Mouse (Mus musculus): ENCODE data around the gene Edil3. TPM values are rescaled to one million over a fixed set of nuclear protein-coding genes. Genes with fewer than 3 reads are reported as not detected.
A peak's percentile ranks its signal among the peaks of the same experiment; 100 is the strongest.

Gene Edil3
- polyA plus RNA-seq, 1 experiment = 42.6 TPM

DNA sequence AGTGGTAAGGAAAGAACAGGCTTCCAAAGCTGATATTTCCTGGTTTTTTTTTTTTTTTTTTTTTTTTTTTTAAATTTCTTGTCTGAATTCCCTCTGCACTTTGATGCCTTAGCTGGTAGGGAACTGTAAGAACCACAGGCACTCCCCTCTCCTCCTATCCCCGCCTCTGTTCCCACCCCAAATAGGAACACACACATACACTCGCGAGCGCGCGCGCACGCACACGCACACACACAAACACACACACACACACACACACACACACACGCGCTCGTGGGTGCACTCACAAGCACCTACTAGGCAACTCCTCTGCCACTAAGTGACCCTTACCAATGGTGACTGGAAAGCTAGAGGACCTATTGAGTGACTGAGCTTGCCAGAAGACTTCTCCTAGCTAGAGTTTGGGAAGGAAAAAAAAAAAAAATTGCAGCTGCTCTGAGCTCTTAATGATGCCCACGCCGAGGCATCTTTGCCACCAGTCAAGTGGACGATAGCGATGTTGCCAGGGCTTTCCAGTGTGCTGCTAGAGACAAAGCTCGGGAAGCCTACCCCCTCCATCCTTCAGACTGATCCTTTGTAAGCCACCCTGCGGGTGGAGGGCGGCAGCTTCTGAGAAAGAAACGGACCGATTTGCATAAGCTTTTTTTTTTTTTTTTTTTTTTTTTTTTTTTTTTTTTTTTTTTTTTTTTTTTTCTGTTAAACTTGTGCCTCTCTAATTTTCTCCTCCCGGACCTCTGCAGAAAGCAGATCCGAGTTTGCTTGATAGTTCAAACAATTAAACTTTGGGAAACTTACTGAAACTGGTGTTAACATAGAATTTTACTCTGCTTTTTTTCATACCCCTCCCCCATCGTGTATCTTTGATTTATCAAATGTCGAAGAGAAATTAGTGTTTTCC, 2.5 kb downstream of the Edil3 start:
- H3K27ac ChIP-seq (ENCODE audit: insufficient read depth, low read length) = peak overlapping the region; percentile 16; the same call in 1 of the 2 replicates
- peak overlapping the region; percentile 65 for H3K4me3 ChIP-seq (ENCODE audit: insufficient read depth, low read length)
- TF ChIP-seq CTCF (IDR thresholded peaks at IDR 0.05; ENCODE audit: borderline replicate concordance, insufficient read depth, low read length) (no peak), POLR2A (IDR thresholded peaks at IDR 0.05; ENCODE audit: low read depth, low read length) (peak; percentile 38)
- H3K4me1 ChIP-seq (ENCODE audit: control insufficient read depth, insufficient read depth, low read length) = peaks cover 12% of the 10 kb centered on the region

DNA sequence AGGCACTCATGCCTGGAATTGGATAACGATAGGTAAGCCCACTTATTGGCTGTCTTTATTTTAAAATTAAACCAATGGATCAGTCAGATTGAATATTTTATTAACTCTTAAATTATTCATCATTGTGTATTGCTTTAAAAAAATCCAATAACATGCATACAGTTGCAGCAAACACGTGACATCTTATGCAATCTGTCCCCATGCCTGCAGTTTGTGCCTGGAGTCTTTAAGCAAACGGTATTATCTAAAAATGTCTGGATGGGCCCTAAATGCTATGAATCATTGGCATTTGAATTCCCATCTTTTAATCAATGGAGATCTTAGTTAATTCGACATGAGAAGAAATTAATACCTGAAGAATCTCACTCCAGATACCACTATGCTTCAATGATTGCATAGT, 3.2 kb downstream of the Edil3 start:
- Histone ChIP-seq H3K4me3 (ENCODE audit: insufficient read depth, low read length) (peak overlapping the region; percentile 65; the same call in 1 of the 2 replicates), H3K4me1 (ENCODE audit: control insufficient read depth, insufficient read depth, low read length) (peaks cover 12% of the 10 kb centered on the region), H3K27ac (ENCODE audit: insufficient read depth, low read length) (no peak overlapping the region)
- no peak for TF ChIP-seq POLR2A (IDR thresholded peaks at IDR 0.05; ENCODE audit: low read depth, low read length)
- TF ChIP-seq CTCF (IDR thresholded peaks at IDR 0.05; ENCODE audit: borderline replicate concordance, insufficient read depth, low read length) = no peak

DNA sequence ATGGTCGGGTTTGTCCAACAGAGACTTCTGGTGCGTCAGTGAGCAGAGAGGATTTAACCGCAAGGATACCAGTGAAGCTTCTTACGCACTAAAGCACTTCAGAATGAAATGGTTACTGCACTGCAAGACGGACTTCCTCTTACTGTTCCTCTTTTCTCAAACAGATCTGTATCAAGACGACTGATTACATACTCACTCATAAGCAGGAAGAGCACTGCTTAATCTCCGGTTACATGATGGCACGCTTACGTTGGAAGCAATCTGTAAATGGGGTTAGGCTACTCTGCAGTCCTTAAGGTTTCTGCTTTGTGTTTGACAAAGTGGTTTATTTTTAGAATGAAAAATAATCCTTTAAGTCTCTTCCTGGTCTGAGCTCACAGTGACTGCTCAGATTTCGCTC, 7.1 kb downstream of the Edil3 start:
- Histone ChIP-seq H3K27ac (ENCODE audit: insufficient read depth, low read length) (no peak overlapping the region), H3K4me3 (ENCODE audit: insufficient read depth, low read length) (no peak overlapping the region), H3K4me1 (ENCODE audit: control insufficient read depth, insufficient read depth, low read length) (peaks cover 3% of the 10 kb centered on the region)
- TF ChIP-seq POLR2A (IDR thresholded peaks at IDR 0.05; ENCODE audit: low read depth, low read length) (no peak), CTCF (IDR thresholded peaks at IDR 0.05; ENCODE audit: borderline replicate concordance, insufficient read depth, low read length) (no peak)

DNA sequence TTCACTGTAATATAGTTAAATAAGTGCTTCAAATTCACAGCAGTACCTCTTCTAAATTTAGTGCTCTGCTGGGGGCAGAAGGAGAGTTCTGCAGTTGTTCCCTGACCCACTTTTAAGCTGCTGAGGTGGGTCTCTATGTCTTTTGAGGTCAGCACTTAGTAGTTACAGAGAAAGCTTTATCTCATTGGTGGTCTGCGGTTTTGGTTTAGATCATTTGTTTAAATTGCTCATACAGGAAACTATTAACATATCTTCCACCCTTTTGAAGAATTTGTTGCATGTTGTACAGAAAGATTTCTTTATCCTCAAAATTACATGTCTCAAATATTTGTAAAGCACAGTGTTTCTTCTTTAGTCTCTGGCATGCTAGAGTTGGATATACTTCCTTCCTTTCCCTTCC, 12.5 kb downstream of the Edil3 start:
- TF ChIP-seq POLR2A (IDR thresholded peaks at IDR 0.05; ENCODE audit: low read depth, low read length) (no peak), CTCF (IDR thresholded peaks at IDR 0.05; ENCODE audit: borderline replicate concordance, insufficient read depth, low read length) (no peak)
- Histone ChIP-seq H3K4me3 (ENCODE audit: insufficient read depth, low read length) (no peak overlapping the region), H3K4me1 (ENCODE audit: control insufficient read depth, insufficient read depth, low read length) (no peaks in the 10 kb centered on the region), H3K27ac (ENCODE audit: insufficient read depth, low read length) (no peak overlapping the region)

DNA sequence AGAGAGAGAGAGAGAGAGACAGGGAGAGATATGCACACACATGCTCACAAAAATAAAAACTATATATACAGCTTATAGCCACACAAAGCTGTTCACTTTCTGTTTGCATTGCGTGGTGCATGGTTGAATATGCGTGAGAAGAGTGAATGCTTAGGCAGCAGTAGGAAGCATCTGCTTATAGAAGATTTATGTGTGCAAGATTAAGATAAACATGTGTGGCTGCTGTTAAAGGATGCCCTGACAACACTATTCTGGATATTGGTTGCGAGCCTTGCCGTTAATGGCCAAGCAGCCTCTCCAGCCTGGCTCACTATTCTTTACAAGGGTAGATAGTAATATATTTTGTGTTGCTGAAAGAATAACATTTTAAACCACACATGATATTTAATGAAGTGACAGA, 28.5 kb downstream of the Edil3 start:
- H3K27ac ChIP-seq (ENCODE audit: insufficient read depth, low read length) = no peak overlapping the region
- TF ChIP-seq POLR2A (IDR thresholded peaks at IDR 0.05; ENCODE audit: low read depth, low read length) (no peak), CTCF (IDR thresholded peaks at IDR 0.05; ENCODE audit: borderline replicate concordance, insufficient read depth, low read length) (no peak)
- no peak overlapping the region for H3K4me3 ChIP-seq (ENCODE audit: insufficient read depth, low read length)
- H3K4me1 ChIP-seq (ENCODE audit: control insufficient read depth, insufficient read depth, low read length) = no peaks in the 10 kb centered on the region

DNA sequence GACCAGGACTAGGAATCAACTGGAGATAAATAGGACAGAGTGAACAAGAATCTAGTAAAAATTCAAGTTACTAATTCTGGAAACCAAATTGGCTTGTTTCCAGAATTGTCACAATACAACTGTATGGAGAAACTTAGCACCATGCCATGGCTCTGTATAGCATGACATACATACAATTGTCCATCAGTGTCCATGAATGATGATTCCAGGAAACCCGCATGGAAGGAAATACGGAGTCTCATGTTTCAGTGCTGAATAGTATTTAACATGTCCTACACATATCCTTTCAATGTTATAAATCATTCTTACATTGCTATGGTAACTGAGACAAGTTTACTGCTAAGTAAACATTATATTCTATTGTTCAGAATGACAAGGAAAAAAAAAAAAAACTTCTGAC, 58.7 kb downstream of the Edil3 start:
- H3K4me1 ChIP-seq (ENCODE audit: control insufficient read depth, insufficient read depth, low read length) = no peaks in the 10 kb centered on the region
- no peak overlapping the region for H3K4me3 ChIP-seq (ENCODE audit: insufficient read depth, low read length)
- TF ChIP-seq POLR2A (IDR thresholded peaks at IDR 0.05; ENCODE audit: low read depth, low read length) = no peak
- no peak overlapping the region for H3K27ac ChIP-seq (ENCODE audit: insufficient read depth, low read length)

DNA sequence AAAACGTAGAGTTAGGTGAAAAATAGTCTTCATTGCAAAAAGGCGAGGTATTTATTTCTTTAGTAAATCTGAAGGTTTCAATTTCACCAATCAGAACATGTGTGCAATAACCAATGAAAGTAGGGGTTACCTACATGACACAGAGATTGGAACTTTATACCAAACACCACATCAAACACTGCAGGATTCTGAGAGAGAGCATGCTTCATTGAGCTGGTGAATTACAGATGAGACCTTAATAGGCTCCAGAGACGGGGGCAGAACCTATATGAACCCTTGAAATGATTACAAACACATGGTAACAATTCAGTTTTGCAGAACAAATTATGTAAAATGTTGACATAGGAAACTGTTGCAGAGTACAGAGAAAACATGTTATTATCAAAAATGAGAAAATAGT, 69.5 kb downstream of the Edil3 start:
- no peak for TF ChIP-seq CTCF (IDR thresholded peaks at IDR 0.05; ENCODE audit: borderline replicate concordance, insufficient read depth, low read length)
- no peak for TF ChIP-seq POLR2A (IDR thresholded peaks at IDR 0.05; ENCODE audit: low read depth, low read length)
- no peaks in the 10 kb centered on the region for H3K4me1 ChIP-seq (ENCODE audit: control insufficient read depth, insufficient read depth, low read length)
- H3K27ac ChIP-seq (ENCODE audit: insufficient read depth, low read length) = no peak overlapping the region
- no peak overlapping the region for H3K4me3 ChIP-seq (ENCODE audit: insufficient read depth, low read length)

DNA sequence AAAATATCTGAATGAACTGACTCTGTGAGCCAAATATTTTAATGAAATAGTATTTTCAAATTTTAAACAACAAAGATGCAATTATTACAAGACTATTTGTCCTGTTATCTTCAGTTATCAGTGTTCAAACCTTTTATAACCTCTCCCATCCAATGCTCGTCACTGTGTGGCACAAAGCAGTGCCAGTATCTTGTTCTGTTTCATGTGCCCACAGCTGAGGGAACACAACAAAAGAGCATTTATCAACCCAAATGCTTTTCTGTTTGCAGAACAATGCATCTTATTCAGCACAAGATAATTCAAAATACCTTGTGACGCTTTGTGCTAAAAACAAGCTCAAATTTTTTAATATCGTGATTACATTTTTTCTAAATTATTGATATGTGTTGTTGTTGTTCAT, 78.8 kb downstream of the Edil3 start:
- H3K4me1 ChIP-seq (ENCODE audit: control insufficient read depth, insufficient read depth, low read length) = no peaks in the 10 kb centered on the region
- no peak overlapping the region for H3K27ac ChIP-seq (ENCODE audit: insufficient read depth, low read length)
- TF ChIP-seq CTCF (IDR thresholded peaks at IDR 0.05; ENCODE audit: borderline replicate concordance, insufficient read depth, low read length) = no peak
- no peak for TF ChIP-seq POLR2A (IDR thresholded peaks at IDR 0.05; ENCODE audit: low read depth, low read length)
- no peak overlapping the region for H3K4me3 ChIP-seq (ENCODE audit: insufficient read depth, low read length)

DNA sequence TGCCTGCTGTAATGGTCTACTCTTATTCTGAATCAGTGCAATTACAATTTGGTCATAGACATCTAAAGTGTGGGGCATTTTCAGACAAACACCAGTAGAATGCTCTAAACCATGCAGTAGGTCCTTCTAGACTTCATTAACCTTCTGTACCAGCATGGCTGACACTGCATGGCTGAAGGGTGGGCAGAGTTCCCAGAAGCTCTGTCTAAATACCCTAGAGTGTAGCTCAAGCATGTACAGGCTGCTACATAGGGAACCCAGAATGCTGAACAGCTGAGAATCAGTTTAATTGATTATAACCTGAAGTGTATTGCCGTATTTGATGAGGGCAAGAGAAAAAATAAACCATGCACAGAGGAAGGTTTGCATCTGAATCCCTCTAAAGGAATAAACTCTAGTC, 86.1 kb downstream of the Edil3 start:
- no peak for TF ChIP-seq CTCF (IDR thresholded peaks at IDR 0.05; ENCODE audit: borderline replicate concordance, insufficient read depth, low read length)
- no peak for TF ChIP-seq POLR2A (IDR thresholded peaks at IDR 0.05; ENCODE audit: low read depth, low read length)
- Histone ChIP-seq H3K4me3 (ENCODE audit: insufficient read depth, low read length) (no peak overlapping the region), H3K27ac (ENCODE audit: insufficient read depth, low read length) (no peak overlapping the region), H3K4me1 (ENCODE audit: control insufficient read depth, insufficient read depth, low read length) (no peaks in the 10 kb centered on the region)

DNA sequence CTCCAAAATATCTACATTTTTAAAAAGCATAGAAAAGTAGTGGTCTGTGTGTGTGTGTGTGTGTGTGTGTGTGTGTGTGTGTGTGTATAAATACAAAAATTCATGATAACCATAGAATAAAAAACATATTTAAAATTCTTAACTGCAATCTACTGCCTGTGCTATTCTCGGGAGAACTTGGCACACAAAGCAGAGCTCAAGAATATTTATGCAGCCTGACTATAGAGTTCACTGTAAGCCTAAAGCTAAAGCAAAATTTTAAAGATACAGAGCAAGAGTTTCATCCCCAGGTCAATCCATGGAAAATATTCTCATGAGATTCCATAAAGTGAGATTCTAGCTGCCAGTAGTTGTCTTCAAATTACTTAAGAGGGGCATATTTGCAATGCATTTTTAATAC, 86.9 kb downstream of the Edil3 start:
- TF ChIP-seq CTCF (IDR thresholded peaks at IDR 0.05; ENCODE audit: borderline replicate concordance, insufficient read depth, low read length) = no peak
- TF ChIP-seq POLR2A (IDR thresholded peaks at IDR 0.05; ENCODE audit: low read depth, low read length) = no peak
- H3K4me1 ChIP-seq (ENCODE audit: control insufficient read depth, insufficient read depth, low read length) = no peaks in the 10 kb centered on the region
- no peak overlapping the region for H3K27ac ChIP-seq (ENCODE audit: insufficient read depth, low read length)
- H3K4me3 ChIP-seq (ENCODE audit: insufficient read depth, low read length) = no peak overlapping the region

Measured in embryonic fibroblast, embryonic 13.5 days (primary cell).